Mouse (Mus musculus): Measurements from ENCODE around the gene Pla2g2c. TPM values are rescaled to one million over a fixed set of nuclear protein-coding genes. Genes with fewer than 3 reads are reported as not detected.

Pla2g2c gene
- total RNA-seq (2021), result under 1 TPM; 0.42 to 0.73 TPM
- long read RNA-seq, experiment 1, partial matches to known transcripts, result 0 of 1 reads
- long read RNA-seq, experiment 1, other reads (novel, unspliced or antisense), result 0 of 1 reads
- long read RNA-seq, experiment 2, result 0 reads

GRCm38 (mm10) chr4:138724354-138725126, at the start of gene Pla2g2c:
TSS of gene Pla2g2c (plus strand) at chr4:138724792.
- DNase-seq (ENCODE audit: low spot score in 2 of 2), result no peak

- no peak for DNase-seq (ENCODE audit: low spot score in 2 of 2)
These were observed 48.1 kb upstream of the Pla2g2c start for GRCm38 (mm10) chr4:138676480-138676879.

- no peak for DNase-seq (ENCODE audit: low spot score in 2 of 2)
These were observed 47.0 kb upstream of the Pla2g2c start for GRCm38 (mm10) chr4:138677579-138677978.

- DNase-seq (ENCODE audit: low spot score in 2 of 2), result no peak
These were observed 44.5 kb upstream of the Pla2g2c start for GRCm38 (mm10) chr4:138680124-138680523.

GRCm38 (mm10) chr4:138682760-138683159, 41.8 kb upstream of the Pla2g2c start:
- no peak for DNase-seq (ENCODE audit: low spot score in 2 of 2)

- no peak for DNase-seq (ENCODE audit: low spot score in 2 of 2)
These were observed 38.8 kb upstream of the Pla2g2c start for GRCm38 (mm10) chr4:138685813-138686212.

- no peak for DNase-seq (ENCODE audit: low spot score in 2 of 2)
These were observed 35.5 kb upstream of the Pla2g2c start for GRCm38 (mm10) chr4:138689094-138689512.

GRCm38 (mm10) chr4:138690561-138690960, 34.0 kb upstream of the Pla2g2c start:
- no peak for DNase-seq (ENCODE audit: low spot score in 2 of 2)

- DNase-seq (ENCODE audit: low spot score in 2 of 2), result no peak
These were observed 33.0 kb upstream of the Pla2g2c start for GRCm38 (mm10) chr4:138691443-138692181.

- no peak for DNase-seq (ENCODE audit: low spot score in 2 of 2)
These were observed 31.4 kb upstream of the Pla2g2c start for GRCm38 (mm10) chr4:138693043-138693692.

GRCm38 (mm10) chr4:138696720-138697119, 27.9 kb upstream of the Pla2g2c start:
- no peak for DNase-seq (ENCODE audit: low spot score in 2 of 2)

- DNase-seq (ENCODE audit: low spot score in 2 of 2), result no peak
These were observed 27.3 kb upstream of the Pla2g2c start for GRCm38 (mm10) chr4:138697166-138697860.

GRCm38 (mm10) chr4:138698296-138698695, 26.3 kb upstream of the Pla2g2c start:
- DNase-seq (ENCODE audit: low spot score in 2 of 2), result no peak

GRCm38 (mm10) chr4:138700184-138700982, 24.2 kb upstream of the Pla2g2c start:
- no peak for DNase-seq (ENCODE audit: low spot score in 2 of 2)

GRCm38 (mm10) chr4:138701111-138701510, 23.5 kb upstream of the Pla2g2c start:
- no peak for DNase-seq (ENCODE audit: low spot score in 2 of 2)

GRCm38 (mm10) chr4:138702031-138702430, 22.6 kb upstream of the Pla2g2c start:
- no peak for DNase-seq (ENCODE audit: low spot score in 2 of 2)

- DNase-seq (ENCODE audit: low spot score in 2 of 2), result no peak
These were observed 22.1 kb upstream of the Pla2g2c start for GRCm38 (mm10) chr4:138702528-138702927.

GRCm38 (mm10) chr4:138703591-138703990, 21.0 kb upstream of the Pla2g2c start:
- DNase-seq (ENCODE audit: low spot score in 2 of 2), result no peak

- no peak for DNase-seq (ENCODE audit: low spot score in 2 of 2)
These were observed 20.4 kb upstream of the Pla2g2c start for GRCm38 (mm10) chr4:138704169-138704568.

- DNase-seq (ENCODE audit: low spot score in 2 of 2), result no peak
These were observed 18.0 kb upstream of the Pla2g2c start for GRCm38 (mm10) chr4:138706620-138707019.

All from adrenal gland, postnatal 4 days (tissue).